Mouse (Mus musculus): ENCODE results near the gene AI464131.
A peak's percentile ranks its signal among the peaks of the same experiment; 100 is the strongest.
"Not testable (repeated sequence)": the region's sequence is repeated elsewhere in the genome, so short reads cannot be mapped to it uniquely, and the experiment has no call there.

Gene AI464131

DNA sequence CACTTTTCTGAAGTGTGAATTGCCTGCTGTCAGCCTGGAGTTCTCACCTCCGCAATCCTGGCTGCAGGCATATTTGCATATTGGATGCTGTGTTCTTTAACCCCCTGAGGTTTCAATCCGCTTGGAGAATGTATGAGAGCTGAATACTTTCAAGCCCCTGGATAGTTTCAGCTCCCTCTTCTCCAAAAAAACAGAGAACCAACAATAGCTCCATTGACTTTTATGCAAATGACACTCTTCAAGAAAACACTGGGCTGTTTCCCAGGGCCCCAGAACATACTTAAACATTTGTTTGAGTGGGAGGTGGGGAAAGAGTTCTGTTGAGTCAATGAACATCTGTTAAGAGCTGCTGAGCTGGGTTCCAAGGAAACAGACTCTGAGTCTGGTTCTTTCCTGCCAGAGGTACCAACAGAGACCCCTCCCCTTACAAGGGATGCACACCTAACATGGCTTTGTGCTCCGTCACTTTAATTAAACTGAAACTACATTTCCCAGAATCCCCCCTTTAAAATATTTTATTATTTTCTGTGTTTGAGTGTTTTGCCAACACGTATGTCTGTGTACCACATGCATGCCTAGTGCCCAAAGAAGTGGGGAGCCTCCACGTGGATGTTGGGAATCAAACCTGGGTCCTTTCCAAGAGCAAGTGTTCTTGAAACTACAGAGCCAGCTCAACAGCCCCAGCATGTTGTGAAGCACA, 32.0 kb downstream of the AI464131 start:
- no peaks in the 10 kb centered on the region for H3K36me3 ChIP-seq (ENCODE audit: control insufficient read depth, insufficient read depth, low read length, poor library complexity, severe bottlenecking)
- no peak for DNase-seq (ENCODE audit: low read depth, low spot score)

DNA sequence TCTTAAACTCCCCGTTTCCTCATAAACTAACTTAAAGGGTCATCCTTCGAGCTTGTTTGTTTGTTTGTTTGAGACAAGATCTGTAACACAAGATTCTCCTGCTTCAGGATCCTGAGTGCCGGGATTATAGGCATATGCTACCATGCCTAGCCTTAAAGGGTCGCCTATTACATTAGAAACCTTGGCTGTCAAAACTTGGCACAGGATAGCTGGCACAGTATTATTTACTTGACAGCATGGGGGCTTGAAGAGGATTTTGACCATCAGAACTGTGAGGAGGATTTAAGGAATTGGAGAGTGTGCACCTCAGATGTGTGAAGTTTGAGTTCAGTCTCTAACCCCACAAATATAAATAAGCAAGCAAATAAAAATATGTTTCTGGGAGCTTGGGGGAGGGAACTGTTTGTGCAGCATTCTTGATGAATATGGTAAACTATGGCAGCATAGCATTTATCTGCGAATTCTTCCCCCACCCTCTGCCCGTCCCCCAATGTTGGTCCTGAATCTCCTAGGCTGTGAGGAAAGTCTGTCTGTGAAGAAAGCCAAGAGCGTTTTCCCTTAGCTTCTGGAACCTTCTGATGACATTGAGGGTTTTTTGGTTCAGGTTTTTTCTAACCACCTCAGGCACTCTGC, 32.7 kb downstream of the AI464131 start:
- no peaks in the 10 kb centered on the region for H3K27me3 ChIP-seq (ENCODE audit: control insufficient read depth, insufficient read depth, low read length, poor library complexity, severe bottlenecking)
- DNase-seq (ENCODE audit: low read depth, low spot score), result no peak
- H3K36me3 ChIP-seq (ENCODE audit: control insufficient read depth, insufficient read depth, low read length, poor library complexity, severe bottlenecking), result no peaks in the 10 kb centered on the region

More for the DNA sequence above, 32.0 kb downstream of the AI464131 start:
- no peaks in the 10 kb centered on the region for H3K27me3 ChIP-seq (ENCODE audit: control insufficient read depth, insufficient read depth, low read length, poor library complexity, severe bottlenecking)

DNA sequence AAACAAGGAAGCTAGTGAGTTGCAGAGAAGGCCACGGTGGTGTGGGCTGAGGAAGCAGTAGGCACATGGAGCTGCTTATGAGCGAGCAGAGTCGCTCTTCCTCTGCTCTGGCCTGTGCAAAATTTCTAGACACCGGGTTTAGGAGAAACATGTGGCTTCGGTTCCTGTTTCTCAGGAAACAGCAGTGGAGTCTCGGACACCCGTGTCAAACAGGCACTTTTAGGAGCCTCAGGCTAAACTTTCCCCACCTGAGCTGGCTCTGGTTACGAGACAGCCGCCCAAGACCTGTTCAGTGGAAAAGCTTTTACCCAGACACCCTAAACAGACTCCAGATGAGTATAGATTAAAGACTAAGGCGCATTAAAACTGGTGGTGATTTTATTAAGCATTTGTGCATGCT, 33.7 kb downstream of the AI464131 start:
- H3K27me3 ChIP-seq (ENCODE audit: control insufficient read depth, insufficient read depth, low read length, poor library complexity, severe bottlenecking), result no peaks in the 10 kb centered on the region
- no peaks in the 10 kb centered on the region for H3K36me3 ChIP-seq (ENCODE audit: control insufficient read depth, insufficient read depth, low read length, poor library complexity, severe bottlenecking)
- no peak for DNase-seq (ENCODE audit: low read depth, low spot score)

DNA sequence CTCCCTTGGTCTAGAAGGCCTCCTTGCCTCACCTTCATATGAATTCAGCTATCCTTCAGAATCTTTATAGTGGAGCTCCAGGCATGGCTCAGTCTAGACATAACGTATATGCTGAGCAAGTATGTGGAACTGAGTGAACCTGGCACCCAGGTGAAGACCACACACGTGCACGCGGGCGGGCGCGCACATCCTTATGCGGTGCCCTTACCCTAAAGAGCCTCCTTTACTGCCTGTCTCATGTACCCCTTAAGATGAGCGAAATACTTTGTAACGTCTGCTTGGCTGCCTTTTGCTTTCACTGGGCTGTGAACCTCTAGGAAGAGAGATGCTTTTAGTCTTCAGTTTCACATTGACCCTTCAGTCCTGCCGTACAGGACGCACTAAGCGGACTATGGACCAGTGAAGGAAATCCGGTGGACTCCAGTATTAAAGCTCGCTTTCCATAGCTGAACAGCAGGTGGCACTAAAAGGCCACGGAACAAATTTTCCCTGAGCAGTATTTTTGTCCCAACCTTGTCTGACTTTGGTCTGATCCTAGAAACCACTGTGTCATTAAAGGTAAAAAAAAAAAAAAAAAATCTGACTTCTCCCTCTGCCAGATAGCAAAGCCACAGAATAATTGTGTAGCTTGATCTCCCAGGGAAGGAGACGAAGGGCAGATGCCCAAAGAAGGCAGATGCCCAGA, 34.3 kb downstream of the AI464131 start:
- Histone ChIP-seq H3K27me3 (ENCODE audit: control insufficient read depth, insufficient read depth, low read length, poor library complexity, severe bottlenecking) (no peaks in the 10 kb centered on the region), H3K36me3 (ENCODE audit: control insufficient read depth, insufficient read depth, low read length, poor library complexity, severe bottlenecking) (no peaks in the 10 kb centered on the region)
- DNase-seq (ENCODE audit: low read depth, low spot score), result peak; percentile 61

DNA sequence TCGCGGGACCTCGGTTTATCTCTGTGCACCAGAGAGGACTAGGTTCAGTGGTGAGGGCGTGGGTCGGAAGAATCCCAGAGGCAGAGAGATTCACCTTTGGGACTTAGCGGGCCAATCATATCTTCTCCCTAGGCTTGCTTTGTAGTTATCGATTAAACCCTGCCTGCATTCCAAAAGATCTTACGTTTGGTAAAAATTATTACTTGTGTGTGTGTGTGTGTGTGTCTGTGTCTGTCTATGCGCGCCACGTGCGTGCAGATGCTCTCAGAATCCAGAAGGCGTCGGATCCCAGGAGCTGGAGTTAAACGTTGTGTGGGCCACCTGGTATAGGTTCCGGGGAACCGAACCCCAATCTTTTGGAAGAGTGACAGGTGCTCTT, 37.6 kb downstream of the AI464131 start:
- Histone ChIP-seq H3K27me3 (ENCODE audit: control insufficient read depth, insufficient read depth, low read length, poor library complexity, severe bottlenecking) (no peaks in the 10 kb centered on the region), H3K36me3 (ENCODE audit: control insufficient read depth, insufficient read depth, low read length, poor library complexity, severe bottlenecking) (no peaks in the 10 kb centered on the region)
- DNase-seq (ENCODE audit: low read depth, low spot score), result peak; percentile 44

DNA sequence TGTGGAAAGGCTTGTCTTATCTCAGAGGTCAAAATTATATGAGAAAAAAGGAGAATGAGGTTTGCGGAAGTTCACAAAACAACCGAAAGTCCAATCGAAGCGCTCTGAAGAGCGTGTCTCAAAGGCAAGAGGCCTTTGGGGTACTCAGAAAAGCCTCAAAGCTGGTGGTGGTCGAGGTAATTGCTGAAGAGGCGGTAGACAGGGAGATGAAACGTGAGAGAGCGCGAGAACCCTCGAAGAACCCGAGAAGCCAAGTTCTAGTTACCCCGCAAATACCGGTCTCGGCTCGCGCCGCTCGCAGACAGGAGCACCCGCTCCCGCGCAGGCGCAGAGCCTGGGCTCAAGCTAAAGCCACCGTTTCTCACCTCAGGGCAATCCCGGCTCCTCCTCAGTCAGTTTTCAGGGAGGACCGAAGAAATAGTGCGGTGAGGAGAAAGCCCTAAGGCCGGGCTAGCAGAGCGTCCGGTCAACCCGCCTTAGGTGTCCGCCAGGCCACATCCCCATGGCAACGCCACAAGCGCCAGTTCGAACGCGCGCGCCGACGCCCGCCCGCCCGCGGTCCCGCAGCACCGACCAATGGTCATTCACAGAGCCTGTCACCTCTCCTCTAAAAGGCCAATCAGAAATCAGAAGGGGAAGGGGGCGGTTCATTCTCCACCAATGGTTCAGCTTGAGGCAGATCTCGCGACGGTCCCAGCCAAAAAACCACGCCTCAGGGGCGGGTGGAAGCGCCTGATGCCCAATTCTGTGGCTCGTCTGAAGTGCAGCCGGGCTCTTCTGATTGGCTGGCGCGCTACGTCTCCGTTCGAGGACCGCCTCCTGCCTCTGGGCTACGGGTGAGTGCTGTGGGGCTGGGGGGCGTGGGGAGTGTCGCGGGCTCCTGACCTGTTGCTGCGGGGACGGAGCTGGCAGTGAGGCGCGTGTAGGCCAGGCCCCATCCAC, 38.3 kb downstream of the AI464131 start, which contains the start of the genes Kif24 and Nudt2:
Kif24 (minus strand) TSS at position 543 of the 942 bp plus-strand sequence.
Nudt2 (plus strand) TSS at position 807 of the 942 bp plus-strand sequence.
- H3K27me3 ChIP-seq (ENCODE audit: control insufficient read depth, insufficient read depth, low read length, poor library complexity, severe bottlenecking), result no peaks in the 10 kb centered on the region
- peak; percentile 99 for DNase-seq (ENCODE audit: low read depth, low spot score)

DNA sequence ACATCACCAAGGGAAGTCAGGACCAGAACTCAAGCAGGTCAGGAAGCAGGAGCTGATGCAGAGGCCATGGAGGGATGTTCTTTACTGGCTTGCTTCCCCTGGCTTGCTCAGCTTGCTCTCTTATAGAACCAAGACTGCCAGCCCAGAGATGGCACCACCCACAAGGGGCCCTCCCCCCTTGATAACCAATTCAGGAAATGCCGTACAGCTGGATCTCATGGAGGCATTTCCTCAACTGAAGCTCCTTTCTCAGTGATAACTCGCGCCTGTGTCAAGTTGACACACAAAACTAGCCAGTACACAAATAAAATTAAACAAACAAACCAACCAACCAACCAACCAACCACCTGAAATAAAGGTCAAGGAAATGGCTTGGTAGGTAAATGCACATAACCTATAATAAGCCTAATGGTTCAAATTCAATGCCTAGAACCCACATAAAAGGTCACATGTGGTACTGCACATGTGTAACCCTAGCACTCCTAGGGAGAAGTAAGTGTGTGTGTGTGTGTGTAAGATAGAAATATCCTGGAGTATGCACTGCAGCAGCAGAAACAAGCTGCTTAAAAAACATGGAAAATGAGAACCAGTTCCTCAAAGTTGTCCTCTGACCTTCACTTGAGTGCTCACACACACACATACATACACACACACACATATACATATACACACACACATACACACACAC, 39.7 kb downstream of the AI464131 start:
- H3K27me3 ChIP-seq (ENCODE audit: control insufficient read depth, insufficient read depth, low read length, poor library complexity, severe bottlenecking); H3K36me3 ChIP-seq (ENCODE audit: control insufficient read depth, insufficient read depth, low read length, poor library complexity, severe bottlenecking): not testable (repeated sequence)
- peak; percentile 3 for DNase-seq (ENCODE audit: low read depth, low spot score)

More for the DNA sequence above, 38.3 kb downstream of the AI464131 start, which contains the start of the genes Kif24 and Nudt2:
- H3K36me3 ChIP-seq (ENCODE audit: control insufficient read depth, insufficient read depth, low read length, poor library complexity, severe bottlenecking), result no peaks in the 10 kb centered on the region

DNA sequence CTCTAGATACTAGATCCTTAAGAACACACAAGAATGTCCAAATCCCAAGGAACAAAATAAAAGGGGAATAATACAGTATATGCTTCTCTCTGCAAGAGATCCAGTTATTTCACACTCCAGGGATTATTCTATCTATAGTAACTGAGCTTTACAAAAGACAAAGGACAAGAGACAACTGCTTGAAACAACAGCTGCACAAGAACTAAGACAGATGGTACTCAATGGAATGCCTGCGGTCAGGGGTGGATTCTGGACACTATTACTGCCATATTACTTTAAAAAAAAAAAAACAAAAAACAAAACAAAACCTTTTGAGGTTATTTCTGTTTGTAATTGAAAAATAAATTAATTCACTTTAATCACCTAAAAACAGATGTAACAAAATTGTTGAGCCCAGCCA, 42.2 kb downstream of the AI464131 start:
- no peaks in the 10 kb centered on the region for H3K27me3 ChIP-seq (ENCODE audit: control insufficient read depth, insufficient read depth, low read length, poor library complexity, severe bottlenecking)
- DNase-seq (ENCODE audit: low read depth, low spot score), result no peak
- no peaks in the 10 kb centered on the region for H3K36me3 ChIP-seq (ENCODE audit: control insufficient read depth, insufficient read depth, low read length, poor library complexity, severe bottlenecking)

DNA sequence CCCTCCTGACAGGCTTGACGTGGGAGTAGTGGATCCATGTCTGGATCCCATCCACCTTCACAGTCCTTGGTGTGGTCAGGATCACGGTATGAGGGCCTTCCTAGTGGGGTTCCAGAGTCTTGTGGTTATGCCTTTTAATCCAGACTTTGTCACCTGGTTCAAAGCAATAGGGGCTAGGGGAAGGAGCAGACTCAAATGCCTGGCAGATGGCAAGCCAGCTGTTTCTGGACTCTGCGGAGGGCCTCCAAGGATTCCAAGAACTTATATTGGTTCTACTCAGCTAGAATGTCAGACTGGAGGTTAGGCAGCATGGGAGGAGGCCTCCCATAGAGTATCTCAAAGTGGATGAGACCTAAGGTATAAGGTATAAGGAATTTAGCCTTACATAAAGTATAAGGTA, 55.3 kb downstream of the AI464131 start:
- no peaks in the 10 kb centered on the region for H3K27me3 ChIP-seq (ENCODE audit: control insufficient read depth, insufficient read depth, low read length, poor library complexity, severe bottlenecking)
- H3K36me3 ChIP-seq (ENCODE audit: control insufficient read depth, insufficient read depth, low read length, poor library complexity, severe bottlenecking), result 0 out of 2 replicates have a peak, but pooled peaks cover 1% of the 10 kb centered on the region
- no peak for DNase-seq (ENCODE audit: low read depth, low spot score)

Measured in splenic B cell, adult 2 months (primary cell).